Mouse (Mus musculus) pancreas, adult 10 weeks (tissue): ENCODE measurements around the gene Gm20867. TPM values are rescaled to one million over a fixed set of nuclear protein-coding genes. Genes with fewer than 3 reads are reported as not detected.

Experiments used
- polyA plus RNA-seq: library from polyadenylated mRNA; stranded (reverse); fragments of 350-450 nt; fragmentation: Illumina TruSeq; extraction: RNeasy Lipid Tissue Mini Kit (QIAGEN cat#74804); gene quantifications from one replicate; pipeline ENCODE4 v1.2.3, GENCODE M21; 2015; ENCODE audit warnings: low read depth, low replicate concordance; ENCODE audit not compliant: insufficient read depth

Gene Gm20867
- not detected for polyA plus RNA-seq

DNA sequence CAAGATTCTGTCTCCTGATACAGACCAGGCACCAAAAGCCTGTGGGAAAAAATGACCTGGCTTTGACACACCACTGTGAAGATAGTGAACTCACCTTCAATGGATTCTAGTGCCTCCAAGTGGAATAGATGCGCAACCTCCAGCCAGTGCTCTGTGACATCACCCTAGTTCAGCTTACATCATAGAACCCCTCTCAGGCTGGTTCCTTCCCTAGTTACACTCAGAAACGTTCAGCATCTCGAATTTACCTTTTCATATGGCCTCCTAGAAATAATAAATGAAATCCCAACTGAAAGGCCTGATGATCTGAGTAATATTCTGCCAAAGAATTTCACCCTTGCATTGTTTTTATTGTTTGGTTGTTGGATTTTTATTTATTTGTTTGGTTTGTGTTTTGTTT, at the start of gene Gm20867:
Gene Gm20867 (minus strand): TSS at position 101 of the 400 bp plus-strand sequence.

Other genes starting within 250 kb of the Gm20867 start
- gene Gm29564, start 249.8 kb upstream of the Gm20867 start, polyA plus RNA-seq = not detected